Mouse (Mus musculus) thymus, adult 2 months (tissue): ENCODE data around the gene Pcp2.

Experiments
- CTCF ChIP-seq: fragments of 200-500 bp; IDR thresholded peaks from 2 replicates; pipeline ENCODE4 v1.5.1; 2012; ENCODE audit warnings: mild to moderate bottlenecking, control low read depth, low read length, moderate library complexity, borderline replicate concordance; ENCODE audit not compliant: control insufficient read depth, poor library complexity, insufficient read depth; ENCODE audit errors: extremely low read depth
- POLR2A ChIP-seq: fragments of 200-500 bp; IDR thresholded peaks from 2 replicates; pipeline ENCODE4 v1.6.1; 2012; ENCODE audit warnings: mild to moderate bottlenecking, low read length, control low read depth, moderate library complexity; ENCODE audit not compliant: control insufficient read depth, poor library complexity, insufficient read depth; ENCODE audit errors: extremely low read depth

DNA sequence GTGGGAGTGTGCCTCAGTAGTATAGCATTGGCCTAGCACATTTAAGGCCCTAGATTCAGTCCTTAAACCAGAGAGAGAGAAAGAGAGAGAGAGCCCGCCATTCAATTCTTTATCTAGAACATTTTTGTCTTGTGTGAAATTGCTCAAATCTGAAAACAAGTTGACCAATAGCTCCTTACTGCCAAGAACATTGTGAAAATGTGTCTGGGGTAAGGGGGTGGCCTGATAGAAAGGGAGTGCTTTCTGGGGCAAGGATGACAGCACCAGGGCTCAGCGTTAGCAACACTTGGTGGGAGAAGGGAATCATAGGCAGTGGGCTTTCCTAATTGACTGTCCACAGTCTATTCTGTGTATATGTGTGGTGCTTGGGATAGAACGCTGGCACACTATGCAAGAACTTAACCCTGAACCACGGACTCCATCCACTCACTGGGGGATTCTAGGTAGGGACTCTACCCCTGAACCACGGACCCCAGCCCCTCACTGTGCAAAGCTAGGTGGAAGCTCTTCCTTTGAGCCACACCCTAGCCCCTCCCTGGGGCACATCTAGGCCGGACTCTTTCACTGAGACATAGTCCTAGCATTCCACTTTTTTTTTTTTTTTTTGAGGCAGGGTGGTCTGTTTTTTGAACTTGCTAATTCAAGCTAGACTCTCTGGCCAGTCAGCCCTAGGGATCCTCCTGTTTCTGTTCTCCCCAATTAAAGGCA lies 21.6 kb upstream of the Pcp2 start:
- no peak for TF ChIP-seq CTCF
- no peak for TF ChIP-seq POLR2A
